Mouse (Mus musculus) kidney, adult 2 months (tissue): ENCODE results near the gene Map3k13.

Experiments
- CTCF ChIP-seq: fragments of 200-500 bp; conservative IDR thresholded peaks from 2 replicates; pipeline ENCODE4 v1.5.1; 2011; ENCODE audit warnings: low read depth, mild to moderate bottlenecking, control low read depth, low read length, moderate library complexity, mixed read lengths; ENCODE audit not compliant: insufficient read depth, insufficient read length
- POLR2A ChIP-seq: fragments of 200-500 bp; IDR thresholded peaks from one replicate; pipeline ENCODE4 v1.6.1; 2011; ENCODE audit warnings: low read depth, low read length, control low read depth

DNA sequence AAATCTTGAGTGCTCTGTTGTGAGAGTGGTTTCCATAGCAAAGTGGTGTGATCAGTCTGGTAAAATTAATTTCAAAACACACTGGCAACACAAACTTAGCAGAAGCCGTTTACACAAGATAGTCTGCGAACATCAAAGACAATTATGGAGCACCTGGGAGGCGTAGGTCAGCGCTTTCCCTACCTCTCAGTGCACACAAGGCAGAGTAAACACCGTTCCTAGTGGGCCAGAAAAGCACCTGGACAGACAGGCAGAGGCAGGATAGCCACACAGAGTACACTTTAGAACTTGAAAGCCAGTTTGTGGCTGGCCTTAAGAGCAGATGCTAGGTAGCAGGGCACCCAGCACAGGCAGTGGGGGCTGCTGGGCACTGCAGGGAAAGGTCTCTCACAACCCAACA lies 37.6 kb downstream of the Map3k13 start:
- TF ChIP-seq CTCF (no peak), POLR2A (no peak)
